Mouse (Mus musculus): ENCODE measurements at regions not wholly inside any gene's neighbourhood (a gene's known extent, or its start where the extent isn't known, plus 50 kb on each side); places are given as distances from the start of the nearest gene placed in this dataset.

GRCm38 (mm10) chr8:33997676-33998075 is 113.9 kb downstream of the Gm10131 start:
- no peaks in the 10 kb centered on the region for H3K27me3 ChIP-seq (ENCODE audit: control insufficient read depth, insufficient read depth, low read depth, low read length)
- H3K4me2 ChIP-seq (ENCODE audit: low read depth, low read length): no peak overlapping the region
- H3K4me3 ChIP-seq (ENCODE audit: low read length): no peak overlapping the region
- WGBS: 27% methylated on average over 4 of the region's 4 CpGs
- H3K36me3 ChIP-seq (ENCODE audit: control insufficient read depth, insufficient read depth, low read length): no peaks in the 10 kb centered on the region
- H3K4me1 ChIP-seq (replicated peaks; ENCODE audit: control insufficient read depth, insufficient read depth, low read length): peaks cover 9% of the 10 kb centered on the region
- H3K9ac ChIP-seq (ENCODE audit: low read length): no peak overlapping the region
- no peak overlapping the region for H3K27ac ChIP-seq (ENCODE audit: low read length)
- no peaks in the 10 kb centered on the region for H3K9me3 ChIP-seq (ENCODE audit: control insufficient read depth, low read length)
- no peak for ATAC-seq (ENCODE audit: low read depth)

DNA sequence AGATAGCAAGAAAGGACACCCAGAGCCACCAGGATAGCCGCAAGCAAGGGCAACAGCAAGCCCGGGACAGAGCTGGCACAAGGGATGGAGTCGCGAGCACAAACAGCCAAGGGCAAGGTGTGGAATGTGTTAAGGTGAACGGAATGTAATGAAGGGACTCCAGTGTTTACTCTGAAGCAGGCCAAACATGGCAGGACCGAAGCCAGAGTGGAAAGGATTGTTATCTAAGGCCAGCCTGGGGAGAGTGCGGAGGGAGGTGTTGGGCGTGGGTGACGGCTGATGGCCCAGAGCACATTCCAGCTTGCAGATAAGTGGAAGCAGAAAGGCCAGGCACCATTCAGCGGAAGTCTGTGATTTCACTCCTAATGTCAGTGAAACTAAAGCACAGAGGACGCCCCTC is 118.6 kb downstream of the Gm10131 start:
- 10% methylated on average over 11 of the region's 11 CpGs for WGBS
- Histone ChIP-seq H3K4me2 (ENCODE audit: low read depth, low read length) (peak overlapping the region; percentile 14; the same call in 1 of the 2 replicates), H3K4me3 (ENCODE audit: low read length) (no peak overlapping the region), H3K9me3 (ENCODE audit: control insufficient read depth, low read length) (no peaks in the 10 kb centered on the region), H3K9ac (ENCODE audit: low read length) (no peak overlapping the region), H3K36me3 (ENCODE audit: control insufficient read depth, insufficient read depth, low read length) (no peaks in the 10 kb centered on the region), H3K27ac (ENCODE audit: low read length) (peak overlapping the region; percentile 94), H3K27me3 (ENCODE audit: control insufficient read depth, insufficient read depth, low read depth, low read length) (no peaks in the 10 kb centered on the region), H3K4me1 (replicated peaks; ENCODE audit: control insufficient read depth, insufficient read depth, low read length) (peaks cover 22% of the 10 kb centered on the region)
- peak; percentile 91 for ATAC-seq (ENCODE audit: low read depth)

- no peaks in the 10 kb centered on the region for H3K9me3 ChIP-seq (ENCODE audit: control insufficient read depth, low read length)
- peaks cover 28% of the 10 kb centered on the region for H3K4me1 ChIP-seq (replicated peaks; ENCODE audit: control insufficient read depth, insufficient read depth, low read length)
- 37% methylated on average over 12 of the region's 12 CpGs for WGBS
- peak overlapping the region; percentile 42 for H3K9ac ChIP-seq (ENCODE audit: low read length)
- H3K27me3 ChIP-seq (ENCODE audit: control insufficient read depth, insufficient read depth, low read depth, low read length): no peaks in the 10 kb centered on the region
- H3K27ac ChIP-seq (ENCODE audit: low read length): peak overlapping the region; percentile 94
- no peaks in the 10 kb centered on the region for H3K36me3 ChIP-seq (ENCODE audit: control insufficient read depth, insufficient read depth, low read length)
- H3K4me2 ChIP-seq (ENCODE audit: low read depth, low read length): peak overlapping the region; percentile 38
- peak; percentile 20; the same call in 1 of the 2 replicates for ATAC-seq (ENCODE audit: low read depth)
- H3K4me3 ChIP-seq (ENCODE audit: low read length): peak overlapping the region; percentile 23
These were observed 119.3 kb downstream of the Gm10131 start for GRCm38 (mm10) chr8:33991917-33992875.

- Histone ChIP-seq H3K36me3 (ENCODE audit: control insufficient read depth, insufficient read depth, low read length) (no peaks in the 10 kb centered on the region), H3K27me3 (ENCODE audit: control insufficient read depth, insufficient read depth, low read depth, low read length) (no peaks in the 10 kb centered on the region), H3K4me1 (replicated peaks; ENCODE audit: control insufficient read depth, insufficient read depth, low read length) (peaks cover 30% of the 10 kb centered on the region), H3K27ac (ENCODE audit: low read length) (peak overlapping the region; percentile 94), H3K4me3 (ENCODE audit: low read length) (peak overlapping the region; percentile 23), H3K9ac (ENCODE audit: low read length) (peak overlapping the region; percentile 42), H3K4me2 (ENCODE audit: low read depth, low read length) (peak overlapping the region; percentile 38), H3K9me3 (ENCODE audit: control insufficient read depth, low read length) (no peaks in the 10 kb centered on the region)
- 37% methylated on average over 17 of the region's 17 CpGs for WGBS
- peak; percentile 8; the same call in 1 of the 2 replicates for ATAC-seq (ENCODE audit: low read depth)
These were observed 120.2 kb downstream of the Gm10131 start for GRCm38 (mm10) chr8:33991165-33991916.

GRCm38 (mm10) chr8:33990039-33990438 is 121.5 kb downstream of the Gm10131 start:
- Histone ChIP-seq H3K9me3 (ENCODE audit: control insufficient read depth, low read length) (no peaks in the 10 kb centered on the region), H3K36me3 (ENCODE audit: control insufficient read depth, insufficient read depth, low read length) (no peaks in the 10 kb centered on the region), H3K27ac (ENCODE audit: low read length) (no peak overlapping the region), H3K4me3 (ENCODE audit: low read length) (no peak overlapping the region), H3K4me1 (replicated peaks; ENCODE audit: control insufficient read depth, insufficient read depth, low read length) (peaks cover 30% of the 10 kb centered on the region), H3K4me2 (ENCODE audit: low read depth, low read length) (no peak overlapping the region), H3K27me3 (ENCODE audit: control insufficient read depth, insufficient read depth, low read depth, low read length) (no peaks in the 10 kb centered on the region), H3K9ac (ENCODE audit: low read length) (no peak overlapping the region)
- ATAC-seq (ENCODE audit: low read depth): no peak
- 70% methylated on average over 9 of the region's 9 CpGs for WGBS

- Histone ChIP-seq H3K9ac (ENCODE audit: low read length) (no peak overlapping the region), H3K4me1 (replicated peaks; ENCODE audit: control insufficient read depth, insufficient read depth, low read length) (peaks cover 22% of the 10 kb centered on the region), H3K36me3 (ENCODE audit: control insufficient read depth, insufficient read depth, low read length) (no peaks in the 10 kb centered on the region), H3K4me2 (ENCODE audit: low read depth, low read length) (no peak overlapping the region), H3K27me3 (ENCODE audit: control insufficient read depth, insufficient read depth, low read depth, low read length) (no peaks in the 10 kb centered on the region), H3K27ac (ENCODE audit: low read length) (peak overlapping the region; percentile 17), H3K9me3 (ENCODE audit: control insufficient read depth, low read length) (no peaks in the 10 kb centered on the region), H3K4me3 (ENCODE audit: low read length) (no peak overlapping the region)
- no peak for ATAC-seq (ENCODE audit: low read depth)
- WGBS: 44% methylated on average over 10 of the region's 10 CpGs
These were observed 123.8 kb downstream of the Gm10131 start for GRCm38 (mm10) chr8:33987755-33988104.

- peaks cover 17% of the 10 kb centered on the region for H3K4me1 ChIP-seq (replicated peaks; ENCODE audit: control insufficient read depth, insufficient read depth, low read length)
- 48% methylated on average over 14 of the region's 15 CpGs for WGBS
These were observed 124.3 kb downstream of the Gm10131 start for GRCm38 (mm10) chr8:33987091-33987754.

GRCm38 (mm10) chr8:33986657-33987056 is 124.9 kb downstream of the Gm10131 start:
- no peak overlapping the region for H3K9ac ChIP-seq (ENCODE audit: low read length)
- H3K27me3 ChIP-seq (ENCODE audit: control insufficient read depth, insufficient read depth, low read depth, low read length): no peaks in the 10 kb centered on the region
- H3K27ac ChIP-seq (ENCODE audit: low read length): no peak overlapping the region; the same call in 1 of the 2 replicates
- H3K4me1 ChIP-seq (replicated peaks; ENCODE audit: control insufficient read depth, insufficient read depth, low read length): peaks cover 12% of the 10 kb centered on the region
- H3K9me3 ChIP-seq (ENCODE audit: control insufficient read depth, low read length): no peaks in the 10 kb centered on the region
- 77% methylated on average over 6 of the region's 6 CpGs for WGBS
- H3K36me3 ChIP-seq (ENCODE audit: control insufficient read depth, insufficient read depth, low read length): no peaks in the 10 kb centered on the region
- no peak overlapping the region for H3K4me2 ChIP-seq (ENCODE audit: low read depth, low read length)
- no peak for ATAC-seq (ENCODE audit: low read depth)
- H3K4me3 ChIP-seq (ENCODE audit: low read length): no peak overlapping the region

More at GRCm38 (mm10) chr8:33987091-33987754, 124.3 kb downstream of the Gm10131 start:
- Histone ChIP-seq H3K9ac (ENCODE audit: low read length) (no peak overlapping the region), H3K9me3 (ENCODE audit: control insufficient read depth, low read length) (no peaks in the 10 kb centered on the region), H3K4me3 (ENCODE audit: low read length) (no peak overlapping the region), H3K4me2 (ENCODE audit: low read depth, low read length) (no peak overlapping the region), H3K27ac (ENCODE audit: low read length) (peak overlapping the region; percentile 17), H3K27me3 (ENCODE audit: control insufficient read depth, insufficient read depth, low read depth, low read length) (no peaks in the 10 kb centered on the region), H3K36me3 (ENCODE audit: control insufficient read depth, insufficient read depth, low read length) (no peaks in the 10 kb centered on the region)
- no peak for ATAC-seq (ENCODE audit: low read depth)

Data from lung, embryonic 16.5 days (tissue).